Mouse (Mus musculus) liver, postnatal 0 days (tissue): ENCODE data around the gene Ctbp2.

Experiments
- CTCF ChIP-seq: sonication (generic); IDR thresholded peaks from 2 replicates; pipeline ENCODE4 v1.5.1; 2016; ENCODE audit warnings: antibody characterized with exemption, low read depth
- EP300 ChIP-seq: IDR thresholded peaks from 2 replicates; pipeline ENCODE4 v1.6.1; 2016; ENCODE audit warnings: antibody characterized with exemption, low read depth, mild to moderate bottlenecking

- TF ChIP-seq CTCF (no peak), EP300 (no peak)
Measured at GRCm38 (mm10) chr7:133159519-133159918, 35.4 kb upstream of the Ctbp2 start.
